Mouse (Mus musculus) embryonic facial prominence, embryonic 14.5 days (tissue): ENCODE results near the gene Ifi205. TPM values are rescaled to one million over a fixed set of nuclear protein-coding genes. Genes with fewer than 3 reads are reported as not detected.
"Not testable (repeated sequence)": the region's sequence is repeated elsewhere in the genome, so short reads cannot be mapped to it uniquely, and the experiment has no call there.

ENCODE experiments used
- ATAC-seq: fragments of 200-750 bp; cut with Nextera tagmentation; 2 replicates; pipeline ENCODE4 v1.8.0; 2017; ENCODE audit warnings: low read depth, moderate number of reproducible peaks, moderate TSS enrichment
- DNase-seq: peaks from one replicate; pipeline ENCODE4 v3.0.0-alpha.2; 2015; ENCODE audit warnings: low spot score
- H3K27ac ChIP-seq: fragments of 300-500 bp; sonication (generic); replicated peaks from 2 replicates; pipeline ENCODE4 v1.5.1; 2014; ENCODE audit warnings: low read depth, mild to moderate bottlenecking, low read length, moderate library complexity
- H3K27me3 ChIP-seq: fragments of 300-500 bp; sonication (generic); replicated peaks from 2 replicates; pipeline ENCODE4 v1.6.1; 2014; ENCODE audit warnings: low read length; ENCODE audit not compliant: control insufficient read depth, insufficient read depth
- H3K36me3 ChIP-seq: fragments of 300-500 bp; sonication (generic); 2 replicates; pipeline ENCODE4 v1.6.1; 2014; ENCODE audit warnings: low read length, mixed read lengths; ENCODE audit not compliant: control insufficient read depth, insufficient read depth
- H3K4me1 ChIP-seq: fragments of 300-500 bp; sonication (generic); 2 replicates; pipeline ENCODE4 v1.6.1; 2014; ENCODE audit warnings: antibody characterized with exemption, low read length; ENCODE audit not compliant: control insufficient read depth, insufficient read depth
- H3K4me2 ChIP-seq: fragments of 300-500 bp; sonication (generic); 2 replicates; pipeline ENCODE4 v1.6.1; 2014; ENCODE audit warnings: low read depth, mild to moderate bottlenecking, low read length, moderate library complexity, mixed read lengths
- H3K4me3 ChIP-seq: fragments of 300-500 bp; sonication (generic); 2 replicates; pipeline ENCODE4 v1.5.1; 2014; ENCODE audit warnings: low read depth, mild to moderate bottlenecking, low read length
- H3K9ac ChIP-seq: fragments of 300-500 bp; sonication (generic); 2 replicates; pipeline ENCODE4 v1.6.1; 2014; ENCODE audit warnings: low read depth, mild to moderate bottlenecking, low read length, moderate library complexity, mixed read lengths
- H3K9me3 ChIP-seq: fragments of 300-500 bp; sonication (generic); 2 replicates; pipeline ENCODE4 v1.6.1; 2016; ENCODE audit warnings: low read length; ENCODE audit not compliant: control insufficient read depth
- WGBS: fragments of 180-500 bp; shearing (Covaris S2); extraction: QIAGEN DNeasy Blood & Tissue Kit; methylation state at CpG from one replicate; pipeline ENCODE4 v1.1.7; 2014; 5-methylcytosine and 5-hydroxymethylcytosine counted together
- polyA plus RNA-seq: library from polyadenylated mRNA; unstranded; fragments of >200 nt; fragmentation: Nextera tagmentation; extraction: Ambion mirVana; gene quantifications from 2 replicates; pipeline ENCODE4 v1.2.1, GENCODE M21; 2014

The Ifi205 gene
- polyA plus RNA-seq, 1 experiment from 2014 or later: 0.70 TPM

DNA sequence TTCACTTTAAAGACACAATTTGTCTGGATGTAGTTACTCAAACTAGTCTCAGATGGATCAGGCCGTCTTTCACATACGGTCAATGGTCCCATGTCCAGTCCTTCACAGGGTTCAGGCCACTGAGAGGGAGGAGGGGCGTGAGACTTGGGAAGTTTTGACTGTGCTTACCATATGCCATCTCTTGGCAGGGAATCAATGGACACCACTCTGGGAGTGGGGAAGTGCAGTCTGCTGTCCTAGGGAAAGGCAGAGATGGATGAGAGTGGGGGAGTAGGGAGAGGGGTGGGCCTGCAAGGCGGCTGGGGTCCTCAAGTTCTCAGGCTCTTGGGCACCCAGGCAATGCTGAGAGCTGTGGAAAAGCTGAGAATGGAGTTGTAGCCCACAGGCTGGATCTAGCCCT is 36.6 kb downstream of the Ifi205 start:
- WGBS: 75% methylated on average over 4 of the region's 4 CpGs
- H3K36me3 ChIP-seq: no peaks in the 10 kb centered on the region
- no peaks in the 10 kb centered on the region for H3K9me3 ChIP-seq
- no peak overlapping the region for H3K9ac ChIP-seq
- ATAC-seq (no peak), DNase-seq (no peak)
- no peak overlapping the region for H3K27ac ChIP-seq
- no peaks in the 10 kb centered on the region for H3K27me3 ChIP-seq
- H3K4me2 ChIP-seq: no peak overlapping the region
- H3K4me3 ChIP-seq: no peak overlapping the region
- H3K4me1 ChIP-seq: no peaks in the 10 kb centered on the region

DNA sequence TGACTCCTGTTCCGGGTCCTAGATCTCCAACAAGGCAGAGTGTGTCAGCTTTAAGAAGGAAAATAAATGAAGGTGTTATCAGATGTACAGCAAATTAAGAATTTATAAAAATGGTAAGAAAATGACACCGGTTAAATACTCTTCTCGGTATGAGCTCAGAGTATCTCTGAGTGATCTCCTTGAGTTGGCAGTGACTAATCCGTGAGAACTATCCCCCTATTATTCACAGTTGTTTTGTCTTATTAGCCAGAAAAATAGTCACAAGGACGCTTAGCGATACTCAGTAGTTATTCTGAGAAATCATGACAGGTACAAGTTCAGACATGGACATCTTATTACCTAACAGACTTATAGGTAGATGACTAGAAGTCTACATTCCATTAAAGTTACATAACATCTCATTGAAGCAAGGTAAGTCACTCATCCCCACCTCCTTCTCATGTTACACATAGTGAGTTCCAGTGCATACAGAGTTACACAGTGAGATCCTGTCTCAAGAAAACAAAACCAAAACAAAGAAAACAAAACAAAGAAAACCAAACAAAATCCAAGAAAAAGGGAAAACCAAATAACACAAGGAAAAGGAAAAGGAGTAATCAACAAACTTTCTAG is 48.8 kb downstream of the Ifi205 start, which contains the start of gene Ifi202b:
Gene Ifi202b (minus strand): TSS at position 51 of the 612 bp plus-strand sequence.
- not testable (repeated sequence) for H3K9ac ChIP-seq, H3K4me2 ChIP-seq, H3K27ac ChIP-seq, H3K4me3 ChIP-seq, H3K27me3 ChIP-seq, H3K36me3 ChIP-seq, H3K9me3 ChIP-seq, H3K4me1 ChIP-seq
- DNase-seq (peak; percentile 19), ATAC-seq (peak; percentile 81; the same call in 1 of the 2 replicates)
- 72% methylated on average over 6 of the region's 6 CpGs for WGBS

DNA sequence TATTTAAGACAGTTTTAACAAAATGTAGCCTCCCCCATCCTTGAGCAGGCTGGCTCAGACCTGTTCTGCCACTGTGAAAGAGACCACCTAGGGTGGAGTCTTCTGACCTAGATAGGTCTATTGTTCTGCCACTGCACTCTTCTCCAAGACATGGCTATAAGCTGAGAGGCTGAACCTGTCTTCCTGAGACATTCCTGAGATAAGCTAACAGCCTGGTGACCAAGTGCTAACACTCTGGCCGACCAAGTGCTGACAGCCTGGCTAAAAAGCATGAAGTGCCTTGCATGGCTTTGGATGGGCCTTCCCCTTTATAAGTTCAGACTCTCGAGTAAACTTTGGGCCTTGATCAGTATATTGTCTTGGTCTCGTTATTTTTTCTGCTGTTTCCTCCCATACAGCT is 50.6 kb downstream of the Ifi205 start:
- ATAC-seq, H3K36me3 ChIP-seq, H3K4me1 ChIP-seq, H3K9ac ChIP-seq, H3K9me3 ChIP-seq, H3K4me2 ChIP-seq, H3K4me3 ChIP-seq, H3K27ac ChIP-seq, H3K27me3 ChIP-seq: not testable (repeated sequence)
- DNase-seq: peak; percentile 3
- WGBS: 49% methylated on average over 3 of the region's 3 CpGs

DNA sequence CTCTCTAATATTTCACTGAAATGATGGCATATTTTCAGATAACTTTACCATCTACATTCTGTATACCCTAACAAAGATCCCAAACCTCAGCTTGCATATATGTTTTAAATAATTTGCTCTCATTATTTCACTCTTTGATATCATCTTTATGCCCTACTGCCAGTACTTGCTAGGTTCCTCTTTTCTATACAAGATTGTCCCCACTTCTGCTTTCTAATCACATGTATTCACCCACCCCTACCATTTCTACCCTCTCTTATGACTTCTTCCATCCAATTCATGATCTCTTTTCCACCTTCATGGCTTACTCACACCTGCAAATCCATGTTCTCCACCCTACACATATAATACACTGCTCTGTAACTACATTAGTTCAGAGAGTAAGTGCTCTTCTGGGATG is 54.0 kb downstream of the Ifi205 start:
- no peak overlapping the region for H3K27ac ChIP-seq
- no peaks in the 10 kb centered on the region for H3K36me3 ChIP-seq
- H3K4me2 ChIP-seq: no peak overlapping the region
- DNase-seq: no peak
- H3K9ac ChIP-seq: no peak overlapping the region
- no peaks in the 10 kb centered on the region for H3K27me3 ChIP-seq
- no peaks in the 10 kb centered on the region for H3K4me1 ChIP-seq
- no peaks in the 10 kb centered on the region for H3K9me3 ChIP-seq
- no peak overlapping the region for H3K4me3 ChIP-seq
- ATAC-seq: no peak

DNA sequence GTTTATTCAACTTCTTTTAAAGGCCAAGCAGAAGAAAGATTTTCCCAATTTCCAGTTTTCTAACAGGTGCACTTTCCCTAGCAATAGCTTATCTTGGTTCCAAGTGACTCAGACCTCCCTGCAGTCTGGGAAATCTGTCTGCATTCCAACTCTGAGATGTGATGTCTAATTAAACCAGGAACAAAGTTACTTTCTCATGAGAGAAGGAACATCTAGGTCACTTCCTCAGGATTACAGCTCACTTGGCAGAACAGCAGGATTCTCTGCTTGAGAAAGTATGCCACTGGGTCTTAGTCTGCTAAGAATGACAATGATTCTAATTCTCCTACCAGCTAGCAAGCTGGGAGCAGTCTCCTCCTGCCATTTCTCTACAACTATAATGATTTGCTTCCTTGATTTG is 58.5 kb downstream of the Ifi205 start:
- Histone ChIP-seq H3K9ac (no peak overlapping the region), H3K9me3 (no peaks in the 10 kb centered on the region), H3K4me2 (no peak overlapping the region), H3K27me3 (no peaks in the 10 kb centered on the region), H3K4me1 (no peaks in the 10 kb centered on the region), H3K36me3 (no peaks in the 10 kb centered on the region), H3K27ac (no peak overlapping the region), H3K4me3 (no peak overlapping the region)
- DNase-seq (no peak), ATAC-seq (no peak)

Other genes starting within 250 kb of the Ifi205 start
- 1.1 and 1.6 TPM in 2 replicates for gene Ifi211, start 118.8 kb downstream of the Ifi205 start, polyA plus RNA-seq
- 2.8 and 3.3 TPM in 2 replicates for gene Mndal, start 89.3 kb downstream of the Ifi205 start, polyA plus RNA-seq
- 1.2 and 1.4 TPM in 2 replicates for gene Ifi203, start 89.1 kb downstream of the Ifi205 start, polyA plus RNA-seq
- gene Ifi202b, start 49.1 kb downstream of the Ifi205 start, polyA plus RNA-seq: 1.4 and 1.7 TPM in 2 replicates
- gene Olfr433, start 8.9 kb upstream of the Ifi205 start, polyA plus RNA-seq: 0.17 and 0.18 TPM in 2 replicates
- gene Olfr432, start 17.4 kb upstream of the Ifi205 start, polyA plus RNA-seq: not detected in 2 replicates
- gene Olfr430, start 34.8 kb upstream of the Ifi205 start, polyA plus RNA-seq: 0.08 and 0.57 TPM in 2 replicates
- gene Olfr429, start 52.5 kb upstream of the Ifi205 start, polyA plus RNA-seq: 0.08 TPM in 1 of 2 replicates, not detected in the other
- gene Olfr427, start 65.1 kb upstream of the Ifi205 start, polyA plus RNA-seq: not detected in 2 replicates
- 0.10 TPM in 1 of 2 replicates, not detected in the other for gene Olfr231, start 89.4 kb upstream of the Ifi205 start, polyA plus RNA-seq
- gene Olfr424, start 99.7 kb upstream of the Ifi205 start, polyA plus RNA-seq: not detected in 2 replicates
- not detected in 2 replicates for gene Olfr420, start 123.8 kb upstream of the Ifi205 start, polyA plus RNA-seq
- gene Spta1, start 141.0 kb upstream of the Ifi205 start, polyA plus RNA-seq: 0.47 and 0.57 TPM in 2 replicates
- gene Olfr419, start 220.3 kb upstream of the Ifi205 start, polyA plus RNA-seq: 0.18 TPM in 1 of 2 replicates, not detected in the other